In genomic region chr1:53061340-53061739, GRCm38 (mm10) we compare ENCODE assay signal across 11 mouse cellular contexts. TPM values are rescaled to one million over a fixed set of nuclear protein-coding genes. Genes with fewer than 3 reads are reported as not detected.
DNase-seq lines count a peak whose midpoint lies in the region; ATAC-seq and TF ChIP-seq lines count a peak whose summit lies in the region.
"Had no signal": no experiment of that assay in that cellular context is flagged by ENCODE, and none has a peak within 500 bp of the region (broad histone marks: within the 10 kb centered on the region; RNA-seq: fewer than 3 reads in every experiment).

Gene Mstn, plus strand, starts transcription at chr1:53061640.

- peak within 1 kb of the TSS; percentile 41 for H3K4me3 ChIP-seq in layer of hippocampus, adult 2 months
- 0 out of 2 replicates have a peak within 1 kb of the TSS, but pooled peaks have one; percentile 8 for H3K4me3 ChIP-seq in forebrain, embryonic 16.5 days (replicated peaks; ENCODE audit: low read length)
- H3K4me3 ChIP-seq in hindbrain, embryonic 15.5 days: peak within 1 kb of the TSS; percentile 7
- H3K4me3 ChIP-seq: heart, adult 2 months had no signal

- H3K9me3 ChIP-seq in forebrain, embryonic 16.5 days (ENCODE audit: control insufficient read depth, low read length): no peaks in the 10 kb centered on the region
- no peaks in the 10 kb centered on the region for H3K9me3 ChIP-seq in hindbrain, embryonic 15.5 days

- no peak for DNase-seq in layer of hippocampus, adult 2 months (ENCODE audit: low spot score in 2 of 2)
- no peak for DNase-seq in layer of hippocampus, postnatal 14 days (ENCODE audit: low spot score in 2 of 2)
- peak; percentile 74 for DNase-seq in skeletal muscle tissue, adult 2 months (ENCODE audit: low read depth, low spot score)
- DNase-seq in B cell, adult 2 months: no peak
- DNase-seq in ovary, postnatal 36 days (ENCODE audit: low spot score): no peak
- DNase-seq: heart, adult 2 months; thymus, postnatal 36 days had no signal

- H3K27ac ChIP-seq in layer of hippocampus, adult 2 months: peak within 1 kb of the TSS; percentile 69
- H3K27ac ChIP-seq in forebrain, embryonic 16.5 days (ENCODE audit: low read length): peak within 1 kb of the TSS; percentile 50; the same call in 1 of the 2 replicates
- no peak within 1 kb of the TSS for H3K27ac ChIP-seq in hindbrain, embryonic 15.5 days (replicated peaks)
- H3K27ac ChIP-seq: heart, adult 2 months had no signal

- peak within 1 kb of the TSS; percentile 33 for H3K4me2 ChIP-seq in forebrain, embryonic 16.5 days (ENCODE audit: low read length)
- peak within 1 kb of the TSS; percentile 35 for H3K4me2 ChIP-seq in hindbrain, embryonic 15.5 days

- whole genome bisulfite sequencing in forebrain, embryonic 16.5 days: 47% methylated on average over 6 of the region's 6 CpGs
- 63% methylated on average over 6 of the region's 6 CpGs for WGBS in hindbrain, embryonic 15.5 days

- H3K36me3 ChIP-seq in forebrain, embryonic 16.5 days (ENCODE audit: control insufficient read depth, insufficient read depth): no peaks in the 10 kb centered on the region
- no peaks in the 10 kb centered on the region for H3K36me3 ChIP-seq in hindbrain, embryonic 15.5 days

- peak within 1 kb of the TSS; percentile 6; the same call in 1 of the 2 replicates for H3K9ac ChIP-seq in forebrain, embryonic 16.5 days (replicated peaks; ENCODE audit: low read depth, low read length)
- no peak within 1 kb of the TSS for H3K9ac ChIP-seq in hindbrain, embryonic 15.5 days

- TF ChIP-seq CTCF in layer of hippocampus, adult 2 months (conservative IDR thresholded peaks at IDR 0.05): no peak

- no peak for ATAC-seq in forebrain, embryonic 16.5 days
- ATAC-seq in hindbrain, embryonic 15.5 days (ENCODE audit: low FRiP score, low read depth): no peak
- ATAC-seq: lung, postnatal 0 days had no signal

- H3K27me3 ChIP-seq in forebrain, embryonic 16.5 days (replicated peaks; ENCODE audit: control insufficient read depth, insufficient read depth, low read length): no peaks in the 10 kb centered on the region
- H3K27me3 ChIP-seq in hindbrain, embryonic 15.5 days: no peaks in the 10 kb centered on the region

- H3K4me1 ChIP-seq in forebrain, embryonic 16.5 days (replicated peaks; ENCODE audit: control insufficient read depth, insufficient read depth, low read length): peaks cover 14% of the 10 kb centered on the region
- peaks cover 14% of the 10 kb centered on the region for H3K4me1 ChIP-seq in hindbrain, embryonic 15.5 days (replicated peaks)

RNA-seq across cellular contexts. Expression of gene Mstn, which starts in this region (rescaled TPM):
- total RNA-seq in layer of hippocampus, adult 2 months (2021): under 1 TPM; 0.69 to 0.83 TPM
- under 1 TPM; 0.44 to 0.81 TPM for total RNA-seq in layer of hippocampus, postnatal 14 days (2021)
- polyA plus RNA-seq in forebrain, embryonic 16.5 days (2015; fragmentation: Nextera tagmentation; extraction: Ambion mirVana): 0.68 and 0.89 TPM in 2 replicates
- polyA plus RNA-seq in hindbrain, embryonic 15.5 days (2015; fragmentation: Nextera tagmentation; extraction: Ambion mirVana): 0.21 TPM in 2 replicates
- total RNA-seq: ES-E14 had no signal
- polyA plus RNA-seq: lung, postnatal 0 days had no signal
